ENCODE assay signal across 19 mouse cellular contexts in the genomic region with DNA sequence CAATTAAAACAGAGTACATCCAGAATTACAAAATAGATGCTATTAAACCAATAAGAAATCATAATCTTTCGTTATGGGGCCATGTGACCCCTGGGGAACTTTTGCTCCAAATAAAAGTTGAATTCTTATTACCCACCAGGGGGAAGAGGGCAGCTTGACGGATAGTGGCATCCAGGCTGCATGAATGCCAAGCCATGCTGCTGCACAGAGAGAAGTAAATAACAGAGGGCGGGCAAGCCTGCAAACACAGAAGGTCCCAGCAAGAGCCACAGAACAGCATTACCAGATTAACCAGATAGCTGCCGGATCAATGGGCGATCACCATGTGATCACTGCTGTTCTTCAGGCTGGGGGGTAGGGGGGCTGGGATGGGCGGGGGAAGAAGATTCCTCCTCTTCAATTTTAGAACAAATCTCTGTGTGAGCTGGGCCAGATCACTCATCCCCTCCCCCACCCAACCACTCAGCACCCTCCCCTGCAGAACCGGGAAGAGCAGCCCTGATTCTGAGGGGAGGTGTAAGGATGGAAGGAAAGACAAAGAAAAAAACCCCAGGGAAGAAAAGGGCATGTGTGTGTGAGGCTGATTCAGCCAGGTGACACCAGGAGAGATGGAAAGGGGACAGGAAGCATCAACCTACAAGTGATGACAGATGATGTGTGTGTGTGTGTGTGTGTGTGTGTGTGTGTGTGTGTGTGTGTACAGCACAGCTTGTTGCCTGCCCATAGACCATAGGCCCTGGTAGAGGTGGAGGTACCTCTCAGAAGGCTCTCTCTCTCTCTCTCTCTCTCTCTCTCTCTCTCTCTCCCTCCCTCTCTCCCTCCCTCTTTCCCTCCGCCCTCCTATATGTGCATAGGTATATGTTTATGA. TPM values are rescaled to one million over a fixed set of nuclear protein-coding genes. Genes with fewer than 3 reads are reported as not detected.
A peak's percentile ranks its signal among the peaks of the same experiment; 100 is the strongest.
DNase-seq lines count a peak whose midpoint lies in the region; ATAC-seq and TF ChIP-seq lines count a peak whose summit lies in the region.
"Had no signal": no experiment of that assay in that cellular context is flagged by ENCODE, and none has a peak within 500 bp of the region (broad histone marks: within the 10 kb centered on the region; RNA-seq: fewer than 3 reads in every experiment).

No protein-coding gene starts in this region.

- H3K36me3 ChIP-seq in heart, embryonic 10.5 days, result no peaks in the 10 kb centered on the region
- no peaks in the 10 kb centered on the region for H3K36me3 ChIP-seq in heart, adult 2 months (ENCODE audit: control insufficient read depth, insufficient read depth, low read length)
- no peaks in the 10 kb centered on the region for H3K36me3 ChIP-seq in forebrain, postnatal 0 days (ENCODE audit: insufficient read depth)
- H3K36me3 ChIP-seq in midbrain, embryonic 10.5 days, result no peaks in the 10 kb centered on the region
- H3K36me3 ChIP-seq in neural tube, embryonic 15.5 days, result no peaks in the 10 kb centered on the region

- no peak overlapping the region for H3K4me2 ChIP-seq in forebrain, postnatal 0 days (ENCODE audit: low read depth)
- H3K4me2 ChIP-seq in neural tube, embryonic 15.5 days, result no peak overlapping the region

- TF ChIP-seq CTCF in heart, adult 2 months (IDR thresholded peaks at IDR 0.05), result no peak
- 0 out of 2 replicates have a peak, but pooled peaks have one; percentile 8 for TF ChIP-seq CTCF in forebrain, postnatal 0 days (IDR thresholded peaks at IDR 0.05; ENCODE audit: low read depth)

- H3K9me3 ChIP-seq in heart, embryonic 10.5 days, result no peaks in the 10 kb centered on the region
- no peaks in the 10 kb centered on the region for H3K9me3 ChIP-seq in forebrain, postnatal 0 days (ENCODE audit: low read length)
- no peaks in the 10 kb centered on the region; the same call in 1 of the 2 replicates for H3K9me3 ChIP-seq in midbrain, embryonic 10.5 days (replicated peaks)
- 0 out of 2 replicates have a peak, but pooled peaks cover 4% of the 10 kb centered on the region for H3K9me3 ChIP-seq in neural tube, embryonic 15.5 days (replicated peaks)

- no peak for DNase-seq in heart, embryonic 10.5 days (ENCODE audit: low spot score)
- no peak for DNase-seq in heart, adult 2 months
- DNase-seq in forebrain, postnatal 0 days, result peak; percentile 17
- DNase-seq in midbrain, embryonic 10.5 days (ENCODE audit: low spot score), result no peak
- DNase-seq in ovary, postnatal 14 days (ENCODE audit: low spot score), result no peak
- no peak for DNase-seq in heart, postnatal 36 days
- DNase-seq in lung, postnatal 36 days, result no peak
- DNase-seq: B cell, adult 2 months; cerebellum, adult 11-12 months; embryo, embryonic 11 days; kidney, postnatal 10 days; layer of hippocampus, adult 9-11 months; liver; lung, adult 18-20 months; right cerebral cortex, postnatal 25 days had no signal

- H3K4me1 ChIP-seq in heart, embryonic 10.5 days, result peaks cover 24% of the 10 kb centered on the region
- H3K4me1 ChIP-seq in heart, adult 2 months (ENCODE audit: control insufficient read depth, insufficient read depth, low read length), result no peaks in the 10 kb centered on the region; the same call in 1 of the 2 replicates
- 0 out of 2 replicates have a peak, but pooled peaks cover 1% of the 10 kb centered on the region for H3K4me1 ChIP-seq in forebrain, postnatal 0 days (ENCODE audit: insufficient read depth)
- H3K4me1 ChIP-seq in midbrain, embryonic 10.5 days, result peaks cover 37% of the 10 kb centered on the region
- H3K4me1 ChIP-seq in neural tube, embryonic 15.5 days, result peaks cover 19% of the 10 kb centered on the region

- 35% methylated on average over 8 of the region's 8 CpGs for WGBS in heart, embryonic 10.5 days
- WGBS in heart, adult 2 months, result 64% methylated on average over 8 of the region's 8 CpGs
- WGBS in forebrain, postnatal 0 days, result 23% methylated on average over 8 of the region's 8 CpGs
- WGBS in midbrain, embryonic 10.5 days, result 18% methylated on average over 8 of the region's 8 CpGs
- 25% methylated on average over 8 of the region's 8 CpGs for WGBS in neural tube, embryonic 15.5 days

- intact Hi-C loops in heart, adult 2 months (cut with DNase I), result no loop called here
- intact Hi-C loops in heart, postnatal 36 days (cut with DNase I), result no loop called here

- no peaks in the 10 kb centered on the region for H3K27me3 ChIP-seq in heart, embryonic 10.5 days (ENCODE audit: insufficient read depth, poor library complexity, severe bottlenecking)
- no peaks in the 10 kb centered on the region for H3K27me3 ChIP-seq in heart, adult 2 months (ENCODE audit: control insufficient read depth, insufficient read depth, low read length)
- H3K27me3 ChIP-seq in forebrain, postnatal 0 days (ENCODE audit: insufficient read depth, low read length), result no peaks in the 10 kb centered on the region
- no peaks in the 10 kb centered on the region for H3K27me3 ChIP-seq in midbrain, embryonic 10.5 days (ENCODE audit: low read depth, poor library complexity, severe bottlenecking)
- H3K27me3 ChIP-seq in neural tube, embryonic 15.5 days (replicated peaks), result no peaks in the 10 kb centered on the region

- no peaks in the 10 kb centered on the region for H3K79me2 ChIP-seq in heart, adult 2 months (replicated peaks; ENCODE audit: control insufficient read depth, insufficient read depth, low read length)

- H3K4me3 ChIP-seq in heart, embryonic 10.5 days, result no peak overlapping the region
- no peak overlapping the region for H3K4me3 ChIP-seq in heart, adult 2 months
- H3K4me3 ChIP-seq in forebrain, postnatal 0 days (ENCODE audit: low read depth, low read length), result no peak overlapping the region
- H3K4me3 ChIP-seq in midbrain, embryonic 10.5 days, result no peak overlapping the region
- H3K4me3 ChIP-seq in neural tube, embryonic 15.5 days (replicated peaks), result no peak overlapping the region
- H3K4me3 ChIP-seq: erythroblast, embryonic 14.5 days had no signal

- H3K27ac ChIP-seq in heart, embryonic 10.5 days, result 0 out of 2 replicates have a peak overlapping the region, but pooled peaks have one; percentile 36
- H3K27ac ChIP-seq in heart, adult 2 months, result no peak overlapping the region
- no peak overlapping the region for H3K27ac ChIP-seq in forebrain, postnatal 0 days (ENCODE audit: low read depth, low read length)
- peak overlapping the region; percentile 82 for H3K27ac ChIP-seq in midbrain, embryonic 10.5 days (replicated peaks)
- H3K27ac ChIP-seq in neural tube, embryonic 15.5 days (replicated peaks), result 0 out of 2 replicates have a peak overlapping the region, but pooled peaks have one; percentile 37
- H3K27ac ChIP-seq: macrophage had no signal

- no peak overlapping the region for H3K9ac ChIP-seq in heart, adult 2 months (ENCODE audit: low read depth, low read length)
- H3K9ac ChIP-seq in forebrain, postnatal 0 days, result no peak overlapping the region
- no peak overlapping the region for H3K9ac ChIP-seq in neural tube, embryonic 15.5 days (replicated peaks)

- no peak for TF ChIP-seq EP300 in heart, adult 2 months (IDR thresholded peaks at IDR 0.05; ENCODE audit: insufficient read depth, low read depth, low read length)

- TF ChIP-seq POLR2A in heart, adult 2 months (IDR thresholded peaks at IDR 0.05; ENCODE audit: insufficient read depth, low read depth, low read length), result no peak

- peak; percentile 67; the same call in 1 of the 2 replicates for ATAC-seq in forebrain, postnatal 0 days
- peak; percentile 74 for ATAC-seq in neural tube, embryonic 15.5 days (ENCODE audit: low FRiP score)
- ATAC-seq: intestine, postnatal 0 days had no signal

RNA-seq across cellular contexts. Expression of gene Lrrc18, which starts 9.2 kb away (rescaled TPM):
- polyA plus RNA-seq in heart, embryonic 10.5 days (2016; fragmentation: Nextera tagmentation; extraction: Ambion mirVana), result 0.23 and 0.39 TPM in 2 replicates
- under 1 TPM; 0.25 to 0.50 TPM for total RNA-seq in heart, adult 2 months (2021)
- 0.55 and 0.61 TPM in 2 replicates for polyA plus RNA-seq in heart, adult 2 months (2012; rRNA removed)
- total RNA-seq in forebrain, postnatal 0 days (2014; rRNA removed), result 0.31 and 2.4 TPM in 2 replicates
- polyA plus RNA-seq in forebrain, postnatal 0 days (2015; fragmentation: Nextera tagmentation; extraction: Ambion mirVana), result 0.46 and 0.74 TPM in 2 replicates
- polyA plus RNA-seq in midbrain, embryonic 10.5 days (2016; fragmentation: Nextera tagmentation; extraction: Ambion mirVana), result 0.43 and 0.47 TPM in 2 replicates
- polyA plus RNA-seq in neural tube, embryonic 15.5 days (2015; fragmentation: Nextera tagmentation; extraction: Ambion mirVana), result 0.41 and 0.70 TPM in 2 replicates
- total RNA-seq in heart, postnatal 36 days (2021), result under 1 TPM; 0.35 to 0.36 TPM
- polyA plus RNA-seq: erythroblast, embryonic 14.5 days; macrophage had no signal

Comparison
In these comparisons a context has a peak if more than half of its experiments do, and no peak if none do; other contexts are left out.
1. H3K27ac ChIP-seq: peak in heart, embryonic 10.5 days (single experiment), midbrain, embryonic 10.5 days (single experiment) and neural tube, embryonic 15.5 days (single experiment); none in heart, adult 2 months (single experiment) and forebrain, postnatal 0 days (single experiment).